Mouse (Mus musculus): ENCODE data around the gene Ccdc85b.

Ccdc85b gene

GRCm38 (mm10) chr19:5460465-5460911, 2.8 kb upstream of the Ccdc85b start, which contains the start of gene Fibp:
Gene Fibp (plus strand): TSS chr19:5460615.
- in situ Hi-C loops (cut with MboI; ENCODE audit: low pct_unique_long_range_greater_than_20kb in 1 of 2, low sequenced_read_pairs in 2 of 2, unreplicated experiment in 1 of 2), result no loop called here

- in situ Hi-C loops (cut with MboI; ENCODE audit: low pct_unique_long_range_greater_than_20kb in 1 of 2, low sequenced_read_pairs in 2 of 2, unreplicated experiment in 1 of 2), result no loop called here
These were observed 2.2 kb upstream of the Ccdc85b start for GRCm38 (mm10) chr19:5459896-5460295.

- in situ Hi-C loops (cut with MboI; ENCODE audit: low pct_unique_long_range_greater_than_20kb in 1 of 2, low sequenced_read_pairs in 2 of 2, unreplicated experiment in 1 of 2), result no loop called here
These were observed 1.3 kb upstream of the Ccdc85b start for GRCm38 (mm10) chr19:5459019-5459418.

GRCm38 (mm10) chr19:5456922-5457745, 560 bp downstream of the Ccdc85b start:
- in situ Hi-C loops (cut with MboI; ENCODE audit: low pct_unique_long_range_greater_than_20kb in 1 of 2, low sequenced_read_pairs in 2 of 2, unreplicated experiment in 1 of 2), result no loop called here

- in situ Hi-C loops (cut with MboI; ENCODE audit: low pct_unique_long_range_greater_than_20kb in 1 of 2, low sequenced_read_pairs in 2 of 2, unreplicated experiment in 1 of 2), result no loop called here
These were observed 1.3 kb downstream of the Ccdc85b start for GRCm38 (mm10) chr19:5456241-5456921.

- in situ Hi-C loops (cut with MboI; ENCODE audit: low pct_unique_long_range_greater_than_20kb in 1 of 2, low sequenced_read_pairs in 2 of 2, unreplicated experiment in 1 of 2), result no loop called here
These were observed 2.1 kb downstream of the Ccdc85b start for GRCm38 (mm10) chr19:5455568-5455967.

- in situ Hi-C loops (cut with MboI; ENCODE audit: low pct_unique_long_range_greater_than_20kb in 1 of 2, low sequenced_read_pairs in 2 of 2, unreplicated experiment in 1 of 2), result no loop called here
These were observed 2.7 kb downstream of the Ccdc85b start for GRCm38 (mm10) chr19:5455037-5455436.

- in situ Hi-C loops (cut with MboI; ENCODE audit: low pct_unique_long_range_greater_than_20kb in 1 of 2, low sequenced_read_pairs in 2 of 2, unreplicated experiment in 1 of 2), result no loop called here
These were observed 5.9 kb downstream of the Ccdc85b start for GRCm38 (mm10) chr19:5451766-5452165.

GRCm38 (mm10) chr19:5449673-5450072, 8.0 kb downstream of the Ccdc85b start:
- in situ Hi-C loops (cut with MboI; ENCODE audit: low pct_unique_long_range_greater_than_20kb in 1 of 2, low sequenced_read_pairs in 2 of 2, unreplicated experiment in 1 of 2), result no loop called here

- in situ Hi-C loops (cut with MboI; ENCODE audit: low pct_unique_long_range_greater_than_20kb in 1 of 2, low sequenced_read_pairs in 2 of 2, unreplicated experiment in 1 of 2), result no loop called here
These were observed 9.1 kb downstream of the Ccdc85b start for GRCm38 (mm10) chr19:5448354-5449150.

- in situ Hi-C loops (cut with MboI; ENCODE audit: low pct_unique_long_range_greater_than_20kb in 1 of 2, low sequenced_read_pairs in 2 of 2, unreplicated experiment in 1 of 2), result no loop called here
These were observed 10.0 kb downstream of the Ccdc85b start, which contains the start of gene Fosl1 for GRCm38 (mm10) chr19:5447515-5448353. Gene Fosl1 (plus strand): TSS chr19:5447547.

- in situ Hi-C loops (cut with MboI; ENCODE audit: low pct_unique_long_range_greater_than_20kb in 1 of 2, low sequenced_read_pairs in 2 of 2, unreplicated experiment in 1 of 2), result no loop called here
These were observed 11.9 kb downstream of the Ccdc85b start for GRCm38 (mm10) chr19:5445747-5446146.

- in situ Hi-C loops (cut with MboI; ENCODE audit: low pct_unique_long_range_greater_than_20kb in 1 of 2, low sequenced_read_pairs in 2 of 2, unreplicated experiment in 1 of 2), result no loop called here
These were observed 12.7 kb downstream of the Ccdc85b start for GRCm38 (mm10) chr19:5444954-5445353.

- in situ Hi-C loops (cut with MboI; ENCODE audit: low pct_unique_long_range_greater_than_20kb in 1 of 2, low sequenced_read_pairs in 2 of 2, unreplicated experiment in 1 of 2), result no loop called here
These were observed 13.3 kb downstream of the Ccdc85b start for GRCm38 (mm10) chr19:5444371-5444908.

- in situ Hi-C loops (cut with MboI; ENCODE audit: low pct_unique_long_range_greater_than_20kb in 1 of 2, low sequenced_read_pairs in 2 of 2, unreplicated experiment in 1 of 2), result no loop called here
These were observed 23.7 kb downstream of the Ccdc85b start for GRCm38 (mm10) chr19:5433951-5434350.

GRCm38 (mm10) chr19:5432992-5433852, 24.5 kb downstream of the Ccdc85b start:
- in situ Hi-C loops (cut with MboI; ENCODE audit: low pct_unique_long_range_greater_than_20kb in 1 of 2, low sequenced_read_pairs in 2 of 2, unreplicated experiment in 1 of 2), result no loop called here

GRCm38 (mm10) chr19:5431911-5432464, 25.7 kb downstream of the Ccdc85b start:
- in situ Hi-C loops (cut with MboI; ENCODE audit: low pct_unique_long_range_greater_than_20kb in 1 of 2, low sequenced_read_pairs in 2 of 2, unreplicated experiment in 1 of 2), result no loop called here
